Mouse (Mus musculus) right cerebral cortex, adult 18-20 months (tissue): ENCODE data around the gene Fam161a.

Experiments used
- DNase-seq: peaks from one replicate; pipeline ENCODE4 v3.0.0; 2022; ENCODE audit warnings: mixed read lengths

Fam161a gene

GRCm38 (mm10) chr11:22991218-22991835 is 16.0 kb upstream of the Fam161a start:
- no peak for DNase-seq

GRCm38 (mm10) chr11:22994271-22994670 is 13.1 kb upstream of the Fam161a start:
- no peak for DNase-seq

- no peak for DNase-seq
Measured at GRCm38 (mm10) chr11:22995461-22995860, 11.9 kb upstream of the Fam161a start.

GRCm38 (mm10) chr11:22998308-22998707 is 9.0 kb upstream of the Fam161a start:
- DNase-seq, result no peak

GRCm38 (mm10) chr11:23005276-23005675 is 2.1 kb upstream of the Fam161a start:
- DNase-seq, result no peak

GRCm38 (mm10) chr11:23007166-23007480 is 208 bp upstream of the Fam161a start:
- DNase-seq, result no peak

GRCm38 (mm10) chr11:23008181-23008823 is 971 bp downstream of the Fam161a start:
- DNase-seq, result peak; percentile 85

- no peak for DNase-seq
Measured at GRCm38 (mm10) chr11:23008824-23009200, 1.5 kb downstream of the Fam161a start.

GRCm38 (mm10) chr11:23013096-23013495 is 5.8 kb downstream of the Fam161a start:
- DNase-seq, result no peak

- DNase-seq, result no peak
Measured at GRCm38 (mm10) chr11:23013580-23014294, 6.4 kb downstream of the Fam161a start.

GRCm38 (mm10) chr11:23014996-23015395 is 7.7 kb downstream of the Fam161a start:
- no peak for DNase-seq

- no peak for DNase-seq
Measured at GRCm38 (mm10) chr11:23017943-23018342, 10.6 kb downstream of the Fam161a start.

GRCm38 (mm10) chr11:23020116-23020770 is 12.9 kb downstream of the Fam161a start:
- DNase-seq, result no peak

GRCm38 (mm10) chr11:23020841-23021240 is 13.5 kb downstream of the Fam161a start:
- no peak for DNase-seq

- no peak for DNase-seq
Measured at GRCm38 (mm10) chr11:23023155-23023554, 15.8 kb downstream of the Fam161a start.

- DNase-seq, result no peak
Measured at GRCm38 (mm10) chr11:23024169-23024568, 16.8 kb downstream of the Fam161a start.

- no peak for DNase-seq
Measured at GRCm38 (mm10) chr11:23028957-23029356, 21.6 kb downstream of the Fam161a start.

- DNase-seq, result no peak
Measured at GRCm38 (mm10) chr11:23029399-23029798, 22.1 kb downstream of the Fam161a start.

- no peak for DNase-seq
Measured at GRCm38 (mm10) chr11:23047252-23047651, 39.9 kb downstream of the Fam161a start.

GRCm38 (mm10) chr11:23047663-23048582 is 40.6 kb downstream of the Fam161a start:
- no peak for DNase-seq

GRCm38 (mm10) chr11:23049642-23050041 is 42.3 kb downstream of the Fam161a start:
- no peak for DNase-seq

GRCm38 (mm10) chr11:23052353-23052752 is 45.0 kb downstream of the Fam161a start:
- DNase-seq, result no peak

- no peak for DNase-seq
Measured at GRCm38 (mm10) chr11:23063153-23063552, 55.8 kb downstream of the Fam161a start.
